Mouse (Mus musculus): ENCODE measurements around the gene Nlrp2. TPM values are rescaled to one million over a fixed set of nuclear protein-coding genes. Genes with fewer than 3 reads are reported as not detected.

Nlrp2 gene
- total RNA-seq (2023): not detected

GRCm38 (mm10) chr7:5350935-5351334 is at the start of gene Nlrp2:
Gene Nlrp2 (minus strand): TSS chr7:5351035.

DNA sequence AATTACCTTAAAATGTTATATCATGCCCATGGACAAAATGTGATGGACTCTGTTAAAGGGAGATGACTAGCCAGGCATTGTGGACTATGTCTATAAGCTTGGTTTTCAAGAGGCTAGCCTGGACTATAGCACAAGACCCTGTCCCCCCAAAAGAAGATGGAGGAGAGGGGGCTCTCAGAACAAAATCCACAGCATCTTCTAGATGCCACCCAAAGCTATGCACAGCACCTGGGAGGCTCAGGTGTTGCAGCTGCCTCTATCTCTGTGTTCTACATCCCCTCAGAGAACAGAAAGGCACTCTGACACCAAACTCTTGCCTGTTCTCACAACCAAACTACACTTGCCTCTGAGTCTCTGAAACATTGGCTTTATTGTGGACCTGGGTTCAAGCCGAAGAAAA is 598 bp downstream of the Nlrp2 start, which contains the start of gene Gm5065:
Gene Gm5065, plus strand, starts transcription at position 301 of the 400 bp plus-strand sequence.

Other genes starting within 250 kb of the Nlrp2 start
- gene Rfpl4, start 234.1 kb downstream of the Nlrp2 start, total RNA-seq (2023): not detected
- gene Rasl2-9, start 225.1 kb downstream of the Nlrp2 start, total RNA-seq (2023): not detected
- gene Vmn1r55, start 201.4 kb downstream of the Nlrp2 start, total RNA-seq (2023): 0.03 TPM
- gene Vmn1r56, start 154.3 kb downstream of the Nlrp2 start, total RNA-seq (2023): not detected
- not detected for gene Vmn1r57, start 132.5 kb downstream of the Nlrp2 start, total RNA-seq (2023)
- gene Gm5065, start 498 bp downstream of the Nlrp2 start, total RNA-seq (2023): not detected
- gene Vmn1r58, start 62.4 kb upstream of the Nlrp2 start, total RNA-seq (2023): not detected
- not detected for gene Vmn1r59, start 105.7 kb upstream of the Nlrp2 start, total RNA-seq (2023)
- gene Vmn2r28, start 142.9 kb upstream of the Nlrp2 start, total RNA-seq (2023): not detected
- not detected for gene Vmn1r60, start 196.3 kb upstream of the Nlrp2 start, total RNA-seq (2023)

All from CD8-positive naive resting alpha-beta T cell, adult 57 days (primary cell).